Mouse (Mus musculus) testis, adult 2 months (tissue): Measurements from ENCODE around the gene Gm28051.

Experiments used
- CTCF ChIP-seq: fragments of 200-500 bp; IDR thresholded peaks from 2 replicates; pipeline ENCODE4 v1.5.1; 2012; ENCODE audit warnings: low read depth, mild to moderate bottlenecking, inconsistent platforms, low read length, moderate library complexity; ENCODE audit not compliant: control insufficient read depth, insufficient read depth, insufficient replicate concordance
- POLR2A ChIP-seq: fragments of 200-500 bp; IDR thresholded peaks from 2 replicates; pipeline ENCODE4 v1.6.1; 2012; ENCODE audit warnings: low read depth, mild to moderate bottlenecking, inconsistent platforms, low read length, moderate library complexity; ENCODE audit not compliant: control insufficient read depth

GRCm38 (mm10) chr12:102748256-102748655, 9.3 kb downstream of the Gm28051 start:
- no peak for TF ChIP-seq CTCF
- no peak for TF ChIP-seq POLR2A
